Mouse (Mus musculus): ENCODE measurements at regions not wholly inside any gene's neighbourhood (a gene's known extent, or its start where the extent isn't known, plus 50 kb on each side); places are given as distances from the start of the nearest gene placed in this dataset.

DNA sequence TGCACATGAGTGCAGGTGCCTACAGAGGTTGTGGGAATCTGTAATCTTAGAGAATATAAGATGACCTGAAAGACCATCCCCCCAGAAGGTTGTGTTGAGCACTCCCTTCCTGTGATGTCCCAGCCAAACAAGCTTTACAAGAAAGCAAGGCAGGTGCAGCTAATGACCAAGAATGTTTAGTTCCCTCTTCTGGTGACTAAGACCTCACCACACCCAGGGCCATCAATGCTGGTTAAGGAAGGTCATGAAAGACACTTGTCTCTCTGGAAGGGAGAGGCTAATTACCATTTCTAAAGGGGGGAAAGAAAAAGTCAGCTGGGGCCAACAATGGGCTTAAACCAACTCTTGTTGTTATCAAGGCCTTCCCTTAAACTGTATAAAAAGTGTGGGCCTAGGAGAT lies 302.9 kb downstream of the 1810013L24Rik start:
- Histone ChIP-seq H3K36me3 (replicated peaks; ENCODE audit: control insufficient read depth, insufficient read depth, low read depth, low read length) (no peaks in the 10 kb centered on the region), H3K9ac (replicated peaks; ENCODE audit: low read length) (no peak overlapping the region), H3K4me2 (ENCODE audit: low read depth, low read length) (no peak overlapping the region), H3K4me3 (ENCODE audit: low read depth, low read length) (no peak overlapping the region), H3K4me1 (ENCODE audit: control insufficient read depth, insufficient read depth, low read length) (no peaks in the 10 kb centered on the region), H3K27me3 (ENCODE audit: control insufficient read depth, insufficient read depth, low read length) (no peaks in the 10 kb centered on the region), H3K27ac (replicated peaks; ENCODE audit: low read depth, low read length) (no peak overlapping the region), H3K9me3 (replicated peaks; ENCODE audit: control insufficient read depth, low read length) (no peaks in the 10 kb centered on the region)
- DNase-seq (ENCODE audit: low spot score), result no peak
- no peak for ATAC-seq (replicated peaks; ENCODE audit: insufficient number of reproducible peaks, low FRiP score, low TSS enrichment, low read depth)

GRCm38 (mm10) chr16:9135377-9135776 lies 305.5 kb downstream of the 1810013L24Rik start:
- no peak for DNase-seq (ENCODE audit: low spot score)

DNA sequence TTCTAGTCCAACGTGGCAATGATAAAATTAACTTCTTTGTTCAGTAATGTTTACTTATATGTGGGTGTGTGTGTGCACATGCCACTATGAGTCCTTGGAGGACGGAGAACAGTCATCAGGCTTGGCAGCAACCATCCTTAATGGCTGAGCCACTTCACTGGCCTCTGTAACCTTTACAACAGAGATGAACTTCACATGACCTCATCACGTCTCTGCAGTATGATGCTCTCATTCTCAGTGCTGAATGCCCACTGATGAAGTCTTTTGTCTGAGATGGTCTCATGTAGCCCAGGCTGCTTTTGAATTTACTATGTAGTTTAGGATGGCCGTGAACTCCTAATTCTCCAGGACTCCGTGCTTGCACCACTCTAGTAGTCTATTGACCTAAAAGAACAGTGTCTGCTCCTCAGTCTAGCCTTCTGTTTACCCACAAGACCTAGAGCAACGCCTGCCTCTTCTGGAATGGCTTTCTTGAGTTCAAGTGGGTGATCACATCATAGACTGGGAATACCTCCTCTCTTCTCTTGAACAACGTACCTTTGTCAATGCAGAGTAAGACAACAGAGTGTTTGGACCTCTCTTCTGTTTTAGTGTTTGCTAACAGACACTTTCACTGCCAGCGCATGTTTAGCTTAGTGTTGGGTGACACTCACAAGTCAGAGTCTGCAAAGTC lies 308.8 kb downstream of the 1810013L24Rik start:
- DNase-seq (ENCODE audit: low spot score), result no peak
- ATAC-seq (replicated peaks; ENCODE audit: insufficient number of reproducible peaks, low FRiP score, low TSS enrichment, low read depth), result no peak
- Histone ChIP-seq H3K4me2 (ENCODE audit: low read depth, low read length) (no peak overlapping the region), H3K36me3 (replicated peaks; ENCODE audit: control insufficient read depth, insufficient read depth, low read depth, low read length) (no peaks in the 10 kb centered on the region), H3K4me3 (ENCODE audit: low read depth, low read length) (no peak overlapping the region), H3K4me1 (ENCODE audit: control insufficient read depth, insufficient read depth, low read length) (no peaks in the 10 kb centered on the region), H3K27me3 (ENCODE audit: control insufficient read depth, insufficient read depth, low read length) (no peaks in the 10 kb centered on the region), H3K27ac (replicated peaks; ENCODE audit: low read depth, low read length) (no peak overlapping the region), H3K9me3 (replicated peaks; ENCODE audit: control insufficient read depth, low read length) (no peaks in the 10 kb centered on the region), H3K9ac (replicated peaks; ENCODE audit: low read length) (no peak overlapping the region)
- WGBS, result 75% methylated on average over 8 of the region's 8 CpGs

More at GRCm38 (mm10) chr16:9135377-9135776, 305.5 kb downstream of the 1810013L24Rik start:
- Histone ChIP-seq H3K27me3 (ENCODE audit: control insufficient read depth, insufficient read depth, low read length) (no peaks in the 10 kb centered on the region), H3K36me3 (replicated peaks; ENCODE audit: control insufficient read depth, insufficient read depth, low read depth, low read length) (no peaks in the 10 kb centered on the region), H3K4me2 (ENCODE audit: low read depth, low read length) (no peak overlapping the region), H3K9me3 (replicated peaks; ENCODE audit: control insufficient read depth, low read length) (no peaks in the 10 kb centered on the region), H3K4me3 (ENCODE audit: low read depth, low read length) (no peak overlapping the region), H3K4me1 (ENCODE audit: control insufficient read depth, insufficient read depth, low read length) (no peaks in the 10 kb centered on the region), H3K9ac (replicated peaks; ENCODE audit: low read length) (no peak overlapping the region), H3K27ac (replicated peaks; ENCODE audit: low read depth, low read length) (no peak overlapping the region)
- no peak for ATAC-seq (replicated peaks; ENCODE audit: insufficient number of reproducible peaks, low FRiP score, low TSS enrichment, low read depth)
- 84% methylated on average over 8 of the region's 8 CpGs for WGBS

GRCm38 (mm10) chr16:9139405-9139804 lies 309.5 kb downstream of the 1810013L24Rik start:
- DNase-seq (ENCODE audit: low spot score) (no peak), ATAC-seq (replicated peaks; ENCODE audit: insufficient number of reproducible peaks, low FRiP score, low TSS enrichment, low read depth) (no peak)
- 85% methylated on average over 3 of the region's 3 CpGs for WGBS
- no peaks in the 10 kb centered on the region for H3K36me3 ChIP-seq (replicated peaks; ENCODE audit: control insufficient read depth, insufficient read depth, low read depth, low read length)
- no peak overlapping the region for H3K9ac ChIP-seq (replicated peaks; ENCODE audit: low read length)
- H3K4me2 ChIP-seq (ENCODE audit: low read depth, low read length), result no peak overlapping the region
- no peaks in the 10 kb centered on the region for H3K9me3 ChIP-seq (replicated peaks; ENCODE audit: control insufficient read depth, low read length)
- no peak overlapping the region for H3K27ac ChIP-seq (replicated peaks; ENCODE audit: low read depth, low read length)
- no peaks in the 10 kb centered on the region for H3K4me1 ChIP-seq (ENCODE audit: control insufficient read depth, insufficient read depth, low read length)
- H3K4me3 ChIP-seq (ENCODE audit: low read depth, low read length), result no peak overlapping the region
- H3K27me3 ChIP-seq (ENCODE audit: control insufficient read depth, insufficient read depth, low read length), result no peaks in the 10 kb centered on the region

DNA sequence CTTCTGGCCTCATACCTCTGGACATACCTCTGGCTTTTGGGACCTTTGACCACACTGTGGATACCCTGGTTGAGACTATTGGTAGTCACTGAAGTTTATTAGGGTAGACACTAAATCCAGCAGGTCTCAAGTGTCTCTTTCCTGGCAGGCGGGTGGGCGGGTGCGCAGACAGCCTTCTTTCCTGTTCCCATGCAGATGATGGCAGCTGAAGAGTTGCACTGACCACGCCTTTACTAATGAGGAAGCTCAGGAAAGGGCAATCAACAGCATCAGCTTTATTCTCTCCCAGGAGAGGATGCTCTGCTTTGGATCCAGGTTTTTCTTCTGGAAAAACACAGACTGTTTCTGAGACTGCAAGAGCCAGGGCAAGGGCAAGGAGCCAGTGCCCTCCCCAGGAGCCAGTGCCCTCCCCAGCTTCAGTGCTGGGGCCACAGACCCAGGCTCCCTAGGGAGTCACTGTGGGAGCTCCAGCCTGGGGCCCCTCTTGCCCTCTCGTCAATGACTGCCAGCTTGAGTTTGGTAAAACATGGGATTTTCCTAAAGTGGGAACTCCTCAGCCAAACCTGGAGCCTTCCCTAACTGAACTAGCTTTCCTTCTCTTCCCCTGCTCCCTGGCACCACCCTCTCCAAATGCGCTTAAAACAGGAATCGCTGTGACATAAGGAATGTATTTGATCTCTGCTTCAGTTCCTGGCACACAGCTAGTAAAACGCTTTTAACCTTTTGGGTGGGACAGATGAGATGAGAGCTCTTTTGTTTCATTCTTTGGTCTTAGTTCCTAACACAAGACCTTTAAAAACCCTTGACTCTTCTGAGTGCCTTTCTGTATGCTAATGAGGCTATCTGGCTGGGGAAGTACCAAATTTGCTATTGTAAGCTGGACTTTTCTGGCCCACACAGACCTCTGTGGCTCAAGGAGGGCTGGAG lies 319.6 kb downstream of the 1810013L24Rik start:
- DNase-seq (ENCODE audit: low spot score) (no peak), ATAC-seq (replicated peaks; ENCODE audit: insufficient number of reproducible peaks, low FRiP score, low TSS enrichment, low read depth) (no peak)
- WGBS, result 55% methylated on average over 8 of the region's 8 CpGs
- no peak overlapping the region for H3K9ac ChIP-seq (replicated peaks; ENCODE audit: low read length)
- H3K27me3 ChIP-seq (ENCODE audit: control insufficient read depth, insufficient read depth, low read length), result no peaks in the 10 kb centered on the region
- no peak overlapping the region for H3K4me2 ChIP-seq (ENCODE audit: low read depth, low read length)
- no peak overlapping the region for H3K27ac ChIP-seq (replicated peaks; ENCODE audit: low read depth, low read length)
- H3K9me3 ChIP-seq (replicated peaks; ENCODE audit: control insufficient read depth, low read length), result no peaks in the 10 kb centered on the region
- H3K36me3 ChIP-seq (replicated peaks; ENCODE audit: control insufficient read depth, insufficient read depth, low read depth, low read length), result no peaks in the 10 kb centered on the region
- H3K4me1 ChIP-seq (ENCODE audit: control insufficient read depth, insufficient read depth, low read length), result no peaks in the 10 kb centered on the region
- no peak overlapping the region for H3K4me3 ChIP-seq (ENCODE audit: low read depth, low read length)

DNA sequence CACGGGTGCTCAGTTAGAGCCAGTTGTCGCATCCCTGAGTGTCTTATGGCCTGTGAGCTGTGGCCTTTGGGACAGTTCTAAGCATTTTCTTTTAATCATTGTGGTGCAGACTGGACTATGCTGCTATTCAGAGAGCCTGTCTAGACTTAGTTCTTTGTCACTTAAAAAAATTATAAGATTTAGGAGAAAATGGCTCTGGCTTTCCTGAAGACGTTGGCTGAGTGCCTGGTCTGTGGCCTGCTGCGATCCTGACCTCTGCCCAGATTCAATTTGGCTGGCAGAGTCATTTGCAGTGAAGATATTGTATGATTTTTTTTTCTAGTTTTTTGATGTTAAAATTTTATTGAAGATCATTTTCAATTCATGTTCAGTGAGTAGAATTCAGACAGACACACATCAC lies 322.0 kb downstream of the 1810013L24Rik start:
- DNase-seq (ENCODE audit: low spot score) (no peak), ATAC-seq (replicated peaks; ENCODE audit: insufficient number of reproducible peaks, low FRiP score, low TSS enrichment, low read depth) (no peak)
- H3K9ac ChIP-seq (replicated peaks; ENCODE audit: low read length), result no peak overlapping the region
- H3K4me2 ChIP-seq (ENCODE audit: low read depth, low read length), result no peak overlapping the region
- 76% methylated on average over 4 of the region's 4 CpGs for WGBS
- H3K27me3 ChIP-seq (ENCODE audit: control insufficient read depth, insufficient read depth, low read length), result no peaks in the 10 kb centered on the region
- H3K4me1 ChIP-seq (ENCODE audit: control insufficient read depth, insufficient read depth, low read length), result no peaks in the 10 kb centered on the region
- H3K9me3 ChIP-seq (replicated peaks; ENCODE audit: control insufficient read depth, low read length), result no peaks in the 10 kb centered on the region
- H3K27ac ChIP-seq (replicated peaks; ENCODE audit: low read depth, low read length), result no peak overlapping the region
- no peaks in the 10 kb centered on the region for H3K36me3 ChIP-seq (replicated peaks; ENCODE audit: control insufficient read depth, insufficient read depth, low read depth, low read length)
- no peak overlapping the region for H3K4me3 ChIP-seq (ENCODE audit: low read depth, low read length)

DNA sequence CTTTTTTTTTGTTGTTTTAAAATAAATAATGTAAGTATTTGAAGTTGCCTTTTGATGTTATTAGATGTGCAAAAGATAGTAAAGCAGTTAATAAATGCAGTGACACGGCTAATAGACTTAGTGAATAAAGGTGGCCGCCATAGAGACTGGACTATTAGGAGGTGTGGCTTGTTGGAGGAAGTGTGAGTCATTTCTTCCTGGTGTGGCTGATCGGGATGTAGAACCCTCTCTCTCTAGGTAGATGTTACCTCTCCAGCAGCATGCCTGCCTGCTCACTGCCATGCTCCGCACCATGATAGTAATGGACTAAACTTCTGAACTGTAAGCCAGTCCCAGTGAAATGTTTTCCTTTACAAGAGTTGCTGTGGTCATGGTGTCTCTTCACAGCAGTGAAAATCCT lies 323.6 kb downstream of the 1810013L24Rik start:
- Histone ChIP-seq H3K27ac (replicated peaks; ENCODE audit: low read depth, low read length) (no peak overlapping the region), H3K9ac (replicated peaks; ENCODE audit: low read length) (no peak overlapping the region), H3K4me2 (ENCODE audit: low read depth, low read length) (no peak overlapping the region), H3K27me3 (ENCODE audit: control insufficient read depth, insufficient read depth, low read length) (no peaks in the 10 kb centered on the region), H3K4me3 (ENCODE audit: low read depth, low read length) (no peak overlapping the region), H3K9me3 (replicated peaks; ENCODE audit: control insufficient read depth, low read length) (no peaks in the 10 kb centered on the region), H3K4me1 (ENCODE audit: control insufficient read depth, insufficient read depth, low read length) (no peaks in the 10 kb centered on the region), H3K36me3 (replicated peaks; ENCODE audit: control insufficient read depth, insufficient read depth, low read depth, low read length) (no peaks in the 10 kb centered on the region)
- no peak for DNase-seq (ENCODE audit: low spot score)
- 87% methylated on average over 4 of the region's 4 CpGs for WGBS
- no peak for ATAC-seq (replicated peaks; ENCODE audit: insufficient number of reproducible peaks, low FRiP score, low TSS enrichment, low read depth)

GRCm38 (mm10) chr16:9165763-9166310 lies 335.9 kb downstream of the 1810013L24Rik start:
- ATAC-seq (replicated peaks; ENCODE audit: insufficient number of reproducible peaks, low FRiP score, low TSS enrichment, low read depth) (no peak), DNase-seq (ENCODE audit: low spot score) (no peak)
- no peak overlapping the region for H3K4me2 ChIP-seq (ENCODE audit: low read depth, low read length)
- H3K27ac ChIP-seq (replicated peaks; ENCODE audit: low read depth, low read length), result no peak overlapping the region
- H3K9ac ChIP-seq (replicated peaks; ENCODE audit: low read length), result no peak overlapping the region
- WGBS, result 69% methylated on average over 8 of the region's 8 CpGs
- no peaks in the 10 kb centered on the region for H3K9me3 ChIP-seq (replicated peaks; ENCODE audit: control insufficient read depth, low read length)
- H3K4me3 ChIP-seq (ENCODE audit: low read depth, low read length), result no peak overlapping the region
- no peaks in the 10 kb centered on the region for H3K27me3 ChIP-seq (ENCODE audit: control insufficient read depth, insufficient read depth, low read length)
- no peaks in the 10 kb centered on the region for H3K4me1 ChIP-seq (ENCODE audit: control insufficient read depth, insufficient read depth, low read length)
- no peaks in the 10 kb centered on the region for H3K36me3 ChIP-seq (replicated peaks; ENCODE audit: control insufficient read depth, insufficient read depth, low read depth, low read length)
